ENCODE assay signal across 11 mouse cellular contexts in the genomic region with DNA sequence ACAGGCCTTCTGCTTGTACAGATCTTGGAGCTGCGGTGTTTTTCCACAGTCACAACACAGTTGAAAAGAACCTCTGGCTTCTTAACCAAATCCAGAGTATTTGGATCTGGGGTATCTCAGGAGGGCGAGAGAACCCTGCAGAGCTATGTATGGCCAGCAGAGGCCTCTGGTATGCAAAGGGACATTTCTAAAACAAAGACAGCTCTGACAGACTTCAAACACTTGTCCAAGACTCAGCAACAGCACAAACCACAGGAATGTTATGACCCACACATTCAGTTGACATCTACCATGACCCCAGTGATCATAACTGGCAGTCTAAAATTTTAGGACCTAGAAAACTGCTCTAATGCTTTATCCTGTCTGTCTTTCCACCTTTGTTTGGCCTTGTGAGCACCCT.
A peak's percentile ranks its signal among the peaks of the same experiment; 100 is the strongest.
DNase-seq lines count a peak whose midpoint lies in the region; ATAC-seq and TF ChIP-seq lines count a peak whose summit lies in the region.
"Had no signal": no experiment of that assay in that cellular context is flagged by ENCODE, and none has a peak within 500 bp of the region (broad histone marks: within the 10 kb centered on the region; RNA-seq: fewer than 3 reads in every experiment).

No protein-coding gene starts in this region.

- 0 out of 2 replicates have a peak, but pooled peaks have one; percentile 15 for TF ChIP-seq CTCF in forebrain, postnatal 0 days (IDR thresholded peaks at IDR 0.05; ENCODE audit: low read depth)
- TF ChIP-seq CTCF in left cerebral cortex, adult 2 months (IDR thresholded peaks at IDR 0.05): peak; percentile 46

- H3K4me1 ChIP-seq in forebrain, postnatal 0 days (ENCODE audit: insufficient read depth): no peaks in the 10 kb centered on the region
- no peaks in the 10 kb centered on the region for H3K4me1 ChIP-seq in forebrain, embryonic 10.5 days
- H3K4me1 ChIP-seq in forebrain, embryonic 15.5 days: no peaks in the 10 kb centered on the region
- H3K4me1 ChIP-seq in forebrain, embryonic 11.5 days (replicated peaks; ENCODE audit: control insufficient read depth, insufficient read depth, low read length): no peaks in the 10 kb centered on the region
- H3K4me1 ChIP-seq: liver, embryonic 15.5 days had no signal

- no peak overlapping the region for H3K27ac ChIP-seq in forebrain, postnatal 0 days (ENCODE audit: low read depth, low read length)
- H3K27ac ChIP-seq in forebrain, embryonic 10.5 days: no peak overlapping the region
- no peak overlapping the region for H3K27ac ChIP-seq in left cerebral cortex, adult 2 months
- no peak overlapping the region for H3K27ac ChIP-seq in forebrain, embryonic 15.5 days (replicated peaks)
- H3K27ac ChIP-seq in forebrain, embryonic 11.5 days (ENCODE audit: low read depth, low read length): no peak overlapping the region
- H3K27ac ChIP-seq: liver, embryonic 15.5 days had no signal

- no peak overlapping the region for H3K4me2 ChIP-seq in forebrain, postnatal 0 days (ENCODE audit: low read depth)
- H3K4me2 ChIP-seq in forebrain, embryonic 15.5 days (replicated peaks): no peak overlapping the region
- no peak overlapping the region for H3K4me2 ChIP-seq in forebrain, embryonic 11.5 days (ENCODE audit: low read depth, low read length, severe bottlenecking)
- H3K4me2 ChIP-seq: liver, embryonic 15.5 days had no signal

- WGBS in forebrain, postnatal 0 days: 65% methylated on average over 2 of the region's 2 CpGs
- WGBS in forebrain, embryonic 10.5 days: 69% methylated on average over 2 of the region's 2 CpGs
- WGBS in forebrain, embryonic 15.5 days: 68% methylated on average over 2 of the region's 2 CpGs
- WGBS in forebrain, embryonic 11.5 days: 49% methylated on average over 2 of the region's 2 CpGs

- no peak overlapping the region for H3K4me3 ChIP-seq in forebrain, postnatal 0 days (ENCODE audit: low read depth, low read length)
- H3K4me3 ChIP-seq in forebrain, embryonic 10.5 days: no peak overlapping the region
- H3K4me3 ChIP-seq in left cerebral cortex, adult 2 months: no peak overlapping the region
- H3K4me3 ChIP-seq in forebrain, embryonic 15.5 days: no peak overlapping the region
- no peak overlapping the region for H3K4me3 ChIP-seq in forebrain, embryonic 11.5 days (ENCODE audit: low read depth, low read length)
- H3K4me3 ChIP-seq: liver, embryonic 15.5 days had no signal

- H3K36me3 ChIP-seq in forebrain, postnatal 0 days (ENCODE audit: insufficient read depth): no peaks in the 10 kb centered on the region
- no peaks in the 10 kb centered on the region for H3K36me3 ChIP-seq in forebrain, embryonic 10.5 days (replicated peaks)
- no peaks in the 10 kb centered on the region for H3K36me3 ChIP-seq in forebrain, embryonic 15.5 days
- H3K36me3 ChIP-seq in forebrain, embryonic 11.5 days (ENCODE audit: control insufficient read depth, insufficient read depth, low read length): no peaks in the 10 kb centered on the region
- H3K36me3 ChIP-seq: liver, embryonic 15.5 days had no signal

- ATAC-seq in forebrain, postnatal 0 days: no peak
- ATAC-seq in forebrain, embryonic 15.5 days (replicated peaks): no peak
- ATAC-seq in forebrain, embryonic 11.5 days (replicated peaks; ENCODE audit: low FRiP score): no peak

- no peaks in the 10 kb centered on the region for H3K27me3 ChIP-seq in forebrain, postnatal 0 days (ENCODE audit: insufficient read depth, low read length)
- H3K27me3 ChIP-seq in forebrain, embryonic 10.5 days (ENCODE audit: poor library complexity, severe bottlenecking): no peaks in the 10 kb centered on the region
- no peaks in the 10 kb centered on the region for H3K27me3 ChIP-seq in forebrain, embryonic 15.5 days
- no peaks in the 10 kb centered on the region for H3K27me3 ChIP-seq in forebrain, embryonic 11.5 days (ENCODE audit: control insufficient read depth, insufficient read depth, low read length)
- H3K27me3 ChIP-seq: liver, embryonic 15.5 days had no signal

- intact Hi-C loops in left cerebral cortex, adult 2 months (cut with DNase I): no loop called here

- no peak overlapping the region for H3K9ac ChIP-seq in forebrain, postnatal 0 days
- no peak overlapping the region for H3K9ac ChIP-seq in forebrain, embryonic 15.5 days (replicated peaks)
- H3K9ac ChIP-seq in forebrain, embryonic 11.5 days (ENCODE audit: low read length): no peak overlapping the region
- H3K9ac ChIP-seq: liver, embryonic 15.5 days had no signal

- no peaks in the 10 kb centered on the region for H3K9me3 ChIP-seq in forebrain, postnatal 0 days (ENCODE audit: low read length)
- H3K9me3 ChIP-seq in forebrain, embryonic 10.5 days: no peaks in the 10 kb centered on the region
- no peaks in the 10 kb centered on the region for H3K9me3 ChIP-seq in forebrain, embryonic 15.5 days
- H3K9me3 ChIP-seq in forebrain, embryonic 11.5 days (ENCODE audit: control insufficient read depth, low read length): no peaks in the 10 kb centered on the region
- H3K9me3 ChIP-seq: liver, embryonic 15.5 days had no signal

- DNase-seq in forebrain, postnatal 0 days: no peak
- DNase-seq in forebrain, embryonic 10.5 days (ENCODE audit: extremely low spot score, low spot score): no peak
- DNase-seq in left cerebral cortex, adult 2 months (ENCODE audit: extremely low spot score in 1 of 2, low spot score in 2 of 2): no peak
- no peak for DNase-seq in left cerebral cortex, adult 18-20 months (ENCODE audit: low spot score in 2 of 2)
- DNase-seq in Muller cell, postnatal 12 days (ENCODE audit: inconsistent ontology term): peak; percentile 79
- DNase-seq in kidney, postnatal 14 days: peak; percentile 23
- DNase-seq in forebrain, embryonic 11.5 days (ENCODE audit: low spot score): no peak
- DNase-seq: right cerebral cortex, postnatal 4 days; thymus, adult 2 months had no signal

Comparison
In these comparisons a context has a peak if more than half of its experiments do, and no peak if none do; other contexts are left out.
1. DNase-seq: peak in Muller cell, postnatal 12 days (single experiment) and kidney, postnatal 14 days (single experiment); none in forebrain, postnatal 0 days (single experiment), forebrain, embryonic 10.5 days (single experiment), left cerebral cortex, adult 2 months (0 of 2), left cerebral cortex, adult 18-20 months (0 of 2) and forebrain, embryonic 11.5 days (single experiment).